Mouse (Mus musculus) ES-Bruce4 (cell line): ENCODE measurements around the gene Slc9a9. TPM values are rescaled to one million over a fixed set of nuclear protein-coding genes. Genes with fewer than 3 reads are reported as not detected.

ENCODE experiments used
- H3K27ac ChIP-seq: 2 replicates; pipeline ENCODE4 v1.5.1; 2012; ENCODE audit warnings: low read length, inconsistent platforms; ENCODE audit not compliant: insufficient read depth
- H3K27me3 ChIP-seq: 2 replicates; pipeline ENCODE4 v1.6.1; 2012; ENCODE audit warnings: mild to moderate bottlenecking, low read length, inconsistent platforms; ENCODE audit not compliant: control insufficient read depth, poor library complexity, insufficient read depth, severe bottlenecking
- H3K36me3 ChIP-seq: 2 replicates; pipeline ENCODE4 v1.6.1; 2012; ENCODE audit warnings: inconsistent platforms, mild to moderate bottlenecking, low read length, moderate library complexity; ENCODE audit not compliant: control insufficient read depth, poor library complexity, insufficient read depth, severe bottlenecking
- H3K4me1 ChIP-seq: one replicate; pipeline ENCODE4 v1.8.1; 2011; ENCODE audit warnings: low read length; ENCODE audit not compliant: control insufficient read depth, insufficient read depth
- H3K4me3 ChIP-seq: 2 replicates; pipeline ENCODE4 v1.5.1; 2011; ENCODE audit warnings: low read depth, mild to moderate bottlenecking, low read length
- H3K9ac ChIP-seq: 2 replicates; pipeline ENCODE4 v1.6.1; 2012; ENCODE audit warnings: low read depth, mild to moderate bottlenecking, inconsistent platforms; ENCODE audit not compliant: poor library complexity, severe bottlenecking
- H3K9me3 ChIP-seq: replicated peaks from 2 replicates; pipeline ENCODE4 v1.6.1; 2012; ENCODE audit warnings: mild to moderate bottlenecking, low read length, inconsistent platforms; ENCODE audit not compliant: control insufficient read depth, poor library complexity, insufficient read depth, severe bottlenecking
- CTCF ChIP-seq: IDR thresholded peaks from one replicate; pipeline ENCODE4 v1.8.1; 2011; ENCODE audit warnings: low read depth, low read length
- EP300 ChIP-seq: IDR thresholded peaks from 2 replicates; pipeline ENCODE4 v1.6.1; 2011; ENCODE audit warnings: low read depth, low read length; ENCODE audit not compliant: insufficient read depth
- POLR2A ChIP-seq: IDR thresholded peaks from one replicate; pipeline ENCODE4 v1.8.1; 2011; ENCODE audit warnings: low read length; ENCODE audit not compliant: insufficient read depth
- polyA plus RNA-seq: library from polyadenylated mRNA; stranded (reverse); fragments of >200 nt; gene quantifications from 2 replicates; pipeline ENCODE4 v1.2.4, GENCODE M21; 2011; ENCODE audit warnings: low read depth; ENCODE audit not compliant: missing spikeins, insufficient read depth, insufficient read length

Slc9a9 gene
- polyA plus RNA-seq, 1 experiment: not detected

GRCm38 (mm10) chr9:94927101-94927500, 257.4 kb downstream of the Slc9a9 start:
- TF ChIP-seq CTCF: peak; percentile 3
- no peak for TF ChIP-seq POLR2A
- no peaks in the 10 kb centered on the region for H3K4me1 ChIP-seq
- H3K27ac ChIP-seq: no peak overlapping the region
- H3K9me3 ChIP-seq: no peaks in the 10 kb centered on the region
- H3K27me3 ChIP-seq: no peaks in the 10 kb centered on the region
- no peaks in the 10 kb centered on the region for H3K36me3 ChIP-seq
- H3K9ac ChIP-seq: no peak overlapping the region
- H3K4me3 ChIP-seq: no peak overlapping the region

- H3K9me3 ChIP-seq: no peaks in the 10 kb centered on the region
- no peaks in the 10 kb centered on the region for H3K27me3 ChIP-seq
- H3K9ac ChIP-seq: no peak overlapping the region
- peaks cover 1% of the 10 kb centered on the region for H3K4me1 ChIP-seq
- H3K36me3 ChIP-seq: no peaks in the 10 kb centered on the region
- TF ChIP-seq EP300 (no peak), CTCF (no peak), POLR2A (no peak)
- no peak overlapping the region for H3K4me3 ChIP-seq
- no peak overlapping the region for H3K27ac ChIP-seq
Measured at GRCm38 (mm10) chr9:94945569-94946135, 275.9 kb downstream of the Slc9a9 start.

GRCm38 (mm10) chr9:94947246-94947645, 277.5 kb downstream of the Slc9a9 start:
- Histone ChIP-seq H3K27ac (no peak overlapping the region), H3K36me3 (no peaks in the 10 kb centered on the region), H3K27me3 (no peaks in the 10 kb centered on the region), H3K4me3 (no peak overlapping the region), H3K9me3 (no peaks in the 10 kb centered on the region), H3K4me1 (peaks cover 1% of the 10 kb centered on the region), H3K9ac (no peak overlapping the region)
- TF ChIP-seq CTCF: no peak
- TF ChIP-seq EP300: no peak
- no peak for TF ChIP-seq POLR2A

GRCm38 (mm10) chr9:94950676-94951075, 281.0 kb downstream of the Slc9a9 start:
- H3K36me3 ChIP-seq: no peaks in the 10 kb centered on the region
- no peaks in the 10 kb centered on the region for H3K9me3 ChIP-seq
- peaks cover 1% of the 10 kb centered on the region for H3K4me1 ChIP-seq
- H3K27me3 ChIP-seq: no peaks in the 10 kb centered on the region
- H3K4me3 ChIP-seq: no peak overlapping the region
- no peak overlapping the region for H3K9ac ChIP-seq
- TF ChIP-seq EP300 (no peak), CTCF (no peak), POLR2A (no peak)
- H3K27ac ChIP-seq: no peak overlapping the region

GRCm38 (mm10) chr9:94955645-94956044, 285.9 kb downstream of the Slc9a9 start:
- H3K27ac ChIP-seq: no peak overlapping the region
- H3K4me1 ChIP-seq: no peaks in the 10 kb centered on the region
- H3K9ac ChIP-seq: no peak overlapping the region
- no peaks in the 10 kb centered on the region for H3K36me3 ChIP-seq
- H3K4me3 ChIP-seq: no peak overlapping the region
- no peak for TF ChIP-seq EP300
- TF ChIP-seq POLR2A: no peak
- no peak for TF ChIP-seq CTCF
- no peaks in the 10 kb centered on the region for H3K27me3 ChIP-seq
- no peaks in the 10 kb centered on the region for H3K9me3 ChIP-seq

GRCm38 (mm10) chr9:94958382-94958781, 288.7 kb downstream of the Slc9a9 start:
- no peak overlapping the region for H3K4me3 ChIP-seq
- H3K9ac ChIP-seq: no peak overlapping the region
- no peaks in the 10 kb centered on the region for H3K4me1 ChIP-seq
- H3K36me3 ChIP-seq: no peaks in the 10 kb centered on the region
- TF ChIP-seq EP300 (no peak), POLR2A (no peak), CTCF (no peak)
- H3K9me3 ChIP-seq: no peaks in the 10 kb centered on the region
- H3K27ac ChIP-seq: no peak overlapping the region
- H3K27me3 ChIP-seq: no peaks in the 10 kb centered on the region; the same call in 1 of the 2 replicates
